Mouse (Mus musculus) lung, postnatal 0 days (tissue): Measurements from ENCODE around the gene Syce3. TPM values are rescaled to one million over a fixed set of nuclear protein-coding genes. Genes with fewer than 3 reads are reported as not detected.

Experiments
- ATAC-seq: fragments of 200-750 bp; cut with Nextera tagmentation; 2 replicates; pipeline ENCODE4 v1.8.0; 2017; ENCODE audit warnings: moderate library complexity
- DNase-seq: peaks from one replicate; pipeline ENCODE4 v3.0.0-alpha.2; 2016; ENCODE audit warnings: low spot score
- H3K27ac ChIP-seq: fragments of 300-500 bp; sonication (generic); 2 replicates; pipeline ENCODE4 v1.5.1; 2014; ENCODE audit warnings: antibody characterized with exemption, mild to moderate bottlenecking, low read length, mixed read lengths
- H3K27me3 ChIP-seq: fragments of 300-500 bp; sonication (generic); replicated peaks from 2 replicates; pipeline ENCODE4 v1.6.1; 2014; ENCODE audit warnings: low read length, mixed read lengths; ENCODE audit not compliant: insufficient read depth
- H3K36me3 ChIP-seq: fragments of 300-500 bp; sonication (generic); 2 replicates; pipeline ENCODE4 v1.6.1; 2014; ENCODE audit warnings: low read length, mixed read lengths; ENCODE audit not compliant: insufficient read depth
- H3K4me1 ChIP-seq: fragments of 300-500 bp; sonication (generic); 2 replicates; pipeline ENCODE4 v1.6.1; 2014; ENCODE audit warnings: antibody characterized with exemption, low read depth, low read length, mixed read lengths; ENCODE audit not compliant: insufficient read depth
- H3K4me2 ChIP-seq: fragments of 300-500 bp; sonication (generic); replicated peaks from 2 replicates; pipeline ENCODE4 v1.6.1; 2014; ENCODE audit warnings: low read depth, mild to moderate bottlenecking, low read length, moderate library complexity, mixed read lengths
- H3K4me3 ChIP-seq: fragments of 300-500 bp; sonication (generic); 2 replicates; pipeline ENCODE4 v1.5.1; 2014; ENCODE audit warnings: low read depth, low read length
- H3K9ac ChIP-seq: fragments of 300-500 bp; sonication (generic); replicated peaks from 2 replicates; pipeline ENCODE4 v1.6.1; 2014; ENCODE audit warnings: low read depth, mild to moderate bottlenecking
- H3K9me3 ChIP-seq: fragments of 300-500 bp; sonication (generic); 2 replicates; pipeline ENCODE4 v1.6.1; 2016; ENCODE audit warnings: low read length, mixed read lengths
- CTCF ChIP-seq: IDR thresholded peaks from 2 replicates; pipeline ENCODE4 v1.5.1; 2016; ENCODE audit warnings: antibody characterized with exemption, mild to moderate bottlenecking
- EP300 ChIP-seq: IDR thresholded peaks from 2 replicates; pipeline ENCODE4 v1.6.1; 2016; ENCODE audit warnings: antibody characterized with exemption, mild to moderate bottlenecking, control low read depth
- WGBS: fragments of 180-500 bp; shearing (Covaris S2); extraction: QIAGEN DNeasy Blood & Tissue Kit; methylation state at CpG from one replicate; pipeline ENCODE4 v1.1.7; 2014; 5-methylcytosine and 5-hydroxymethylcytosine counted together
- polyA plus RNA-seq: library from polyadenylated mRNA; unstranded; fragments of >200 nt; fragmentation: Nextera tagmentation; extraction: Ambion mirVana; gene quantifications from 2 replicates; pipeline ENCODE4 v1.2.1, GENCODE M21; 2015

The Syce3 gene
- polyA plus RNA-seq, 1 experiment from 2014 or later = not detected

DNA sequence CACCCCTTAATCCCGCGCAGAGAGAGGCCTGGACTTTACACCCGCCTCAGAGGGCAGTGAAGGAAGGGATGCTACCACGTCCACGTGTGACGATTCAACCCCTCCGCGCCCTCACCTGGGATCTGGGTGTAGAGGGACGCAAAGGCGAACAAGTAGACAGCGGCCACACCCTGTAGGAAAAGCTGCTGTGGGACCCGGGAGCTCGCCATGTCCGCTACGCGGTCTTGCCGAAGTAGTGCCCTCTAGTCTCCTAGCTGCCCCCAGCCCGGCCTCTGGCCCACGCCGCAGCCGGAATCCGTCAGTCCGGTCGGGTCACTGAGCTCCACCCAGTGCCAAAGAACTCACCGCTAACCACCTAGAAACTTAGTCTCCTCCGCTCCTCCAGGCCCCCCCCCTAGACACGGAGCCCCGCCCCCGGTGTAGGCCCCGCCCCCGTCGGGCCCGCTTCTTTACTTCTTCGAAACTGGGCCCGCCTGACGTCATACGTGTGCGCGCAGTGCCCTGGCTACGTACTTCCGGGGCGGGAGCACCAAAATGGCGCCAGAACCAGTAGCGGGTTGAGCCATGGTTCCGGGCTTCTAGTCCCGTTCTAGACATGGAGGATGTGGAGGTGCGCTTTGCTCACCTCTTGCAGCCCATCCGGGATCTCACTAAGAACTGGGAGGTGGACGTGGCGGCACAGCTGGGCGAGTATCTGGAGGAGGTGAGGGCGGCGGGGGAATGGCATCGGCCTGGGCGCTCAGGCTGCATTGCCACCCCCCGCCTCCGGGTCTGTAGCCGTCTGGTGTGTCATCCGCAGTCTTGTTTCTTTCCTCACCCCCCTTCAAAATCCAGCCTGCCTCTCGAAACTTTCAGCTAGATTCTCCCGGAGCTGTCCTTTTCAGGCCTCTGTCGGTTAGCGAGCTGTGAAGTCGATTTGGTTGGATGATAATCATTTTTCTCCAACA is 54.8 kb downstream of the Syce3 start, which contains the start of the genes Lmf2 and Ncaph2:
Gene Lmf2, minus strand, starts transcription at position 419 of the 947 bp plus-strand sequence.
Gene Ncaph2, plus strand, starts transcription at position 479 of the 947 bp plus-strand sequence.
- Histone ChIP-seq H3K27me3 (no peaks in the 10 kb centered on the region), H3K4me2 (peak within 1 kb of the TSS; percentile 79), H3K9me3 (no peaks in the 10 kb centered on the region), H3K9ac (peak within 1 kb of the TSS; percentile 72), H3K4me1 (peaks cover 5% of the 10 kb centered on the region; the same call in 1 of the 2 replicates), H3K4me3 (peak within 1 kb of the TSS; percentile 84), H3K27ac (peak within 1 kb of the TSS; percentile 92), H3K36me3 (peaks cover 16% of the 10 kb centered on the region; the same call in 1 of the 2 replicates)
- under 1% methylated on average over 62 of the region's 64 CpGs for WGBS
- peak; percentile 97 for DNase-seq
- ATAC-seq = peak; percentile 95
- TF ChIP-seq CTCF = 0 out of 2 replicates have a peak, but pooled peaks have one; percentile 2
- TF ChIP-seq EP300 = no peak

DNA sequence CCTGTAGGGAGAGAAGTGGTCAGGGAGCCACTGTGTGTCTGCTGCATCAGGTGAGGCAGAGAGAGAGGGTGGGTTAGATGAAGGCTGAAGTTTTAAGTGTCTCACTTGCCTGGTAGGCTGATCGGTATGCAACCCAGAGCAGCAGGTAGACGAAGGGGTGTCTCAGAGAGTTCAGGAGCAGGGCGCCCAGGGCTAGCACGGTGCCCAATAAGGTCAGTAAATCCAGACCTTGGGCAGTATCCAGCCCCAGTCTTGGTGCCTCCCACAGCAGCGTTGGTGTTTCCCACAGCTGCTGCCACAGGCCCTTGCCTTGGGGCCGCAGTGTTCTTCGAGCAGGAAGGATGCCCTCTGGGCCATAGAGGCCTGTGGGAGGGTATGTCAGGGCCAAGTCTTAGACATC is 55.8 kb downstream of the Syce3 start:
- Histone ChIP-seq H3K36me3 (peaks cover 16% of the 10 kb centered on the region), H3K9ac (peak overlapping the region; percentile 72), H3K4me1 (peaks cover 5% of the 10 kb centered on the region; the same call in 1 of the 2 replicates), H3K4me3 (peak overlapping the region; percentile 84; the same call in 1 of the 2 replicates), H3K4me2 (peak overlapping the region; percentile 71), H3K27me3 (no peaks in the 10 kb centered on the region), H3K27ac (peak overlapping the region; percentile 78; the same call in 1 of the 2 replicates), H3K9me3 (no peaks in the 10 kb centered on the region)
- WGBS = 73% methylated on average over 7 of the region's 7 CpGs
- DNase-seq (no peak), ATAC-seq (no peak)
- TF ChIP-seq EP300 (no peak), CTCF (no peak)

DNA sequence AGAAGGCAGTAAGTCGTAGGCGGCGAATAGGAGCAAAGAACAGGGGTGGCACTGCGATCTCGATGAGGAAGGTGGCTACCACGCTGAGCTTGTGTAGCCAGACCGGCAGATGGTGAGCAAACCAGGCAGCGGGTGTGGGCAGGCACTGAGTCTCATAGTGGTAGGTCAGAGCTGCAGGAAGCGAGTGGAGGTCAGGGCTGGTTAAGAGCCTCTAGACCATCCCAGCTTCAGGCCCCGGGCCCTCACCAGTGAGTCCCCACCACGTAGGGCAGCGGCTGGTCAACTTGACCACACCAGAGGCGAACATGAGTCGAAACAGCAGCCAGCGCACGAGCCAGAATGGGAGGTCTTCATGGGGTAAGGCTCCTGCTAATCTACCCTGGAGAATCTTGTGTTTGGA is 56.5 kb downstream of the Syce3 start:
- 92% methylated on average over 16 of the region's 16 CpGs for WGBS
- H3K27ac ChIP-seq = no peak overlapping the region
- ATAC-seq (no peak), DNase-seq (no peak)
- H3K4me1 ChIP-seq = peaks cover 5% of the 10 kb centered on the region; the same call in 1 of the 2 replicates
- H3K27me3 ChIP-seq = no peaks in the 10 kb centered on the region
- H3K36me3 ChIP-seq = peaks cover 16% of the 10 kb centered on the region
- no peak overlapping the region; the same call in 1 of the 2 replicates for H3K9ac ChIP-seq
- no peak overlapping the region for H3K4me3 ChIP-seq
- H3K9me3 ChIP-seq = no peaks in the 10 kb centered on the region
- no peak overlapping the region for H3K4me2 ChIP-seq
- no peak for TF ChIP-seq EP300
- no peak for TF ChIP-seq CTCF

DNA sequence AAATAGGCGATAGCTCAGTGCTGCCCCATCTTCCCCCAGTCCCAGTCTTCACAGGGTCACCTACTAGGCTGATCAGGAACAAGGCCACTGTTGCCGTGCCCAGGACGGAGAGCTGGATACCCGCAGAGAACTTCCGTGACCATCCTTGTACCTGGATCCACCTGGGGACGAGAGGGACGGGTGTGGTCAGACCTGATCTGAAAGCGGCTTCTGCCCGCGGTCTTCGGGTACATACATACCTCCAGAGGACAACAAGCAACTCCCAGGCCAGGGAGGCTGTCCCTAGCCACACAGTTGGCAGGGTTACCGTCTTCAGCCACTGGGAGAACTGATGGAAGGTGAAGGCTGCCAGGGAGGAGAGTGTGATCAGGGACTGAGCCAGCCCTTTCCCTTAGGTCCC is 57.5 kb downstream of the Syce3 start:
- no peaks in the 10 kb centered on the region for H3K9me3 ChIP-seq
- no peak overlapping the region for H3K4me3 ChIP-seq
- H3K4me1 ChIP-seq = peaks cover 5% of the 10 kb centered on the region; the same call in 1 of the 2 replicates
- no peak overlapping the region for H3K27ac ChIP-seq
- peaks cover 16% of the 10 kb centered on the region for H3K36me3 ChIP-seq
- no peak overlapping the region for H3K9ac ChIP-seq
- ATAC-seq (no peak), DNase-seq (no peak)
- H3K27me3 ChIP-seq = no peaks in the 10 kb centered on the region
- 96% methylated on average over 12 of the region's 12 CpGs for WGBS
- no peak overlapping the region for H3K4me2 ChIP-seq
- TF ChIP-seq CTCF (no peak), EP300 (no peak)

DNA sequence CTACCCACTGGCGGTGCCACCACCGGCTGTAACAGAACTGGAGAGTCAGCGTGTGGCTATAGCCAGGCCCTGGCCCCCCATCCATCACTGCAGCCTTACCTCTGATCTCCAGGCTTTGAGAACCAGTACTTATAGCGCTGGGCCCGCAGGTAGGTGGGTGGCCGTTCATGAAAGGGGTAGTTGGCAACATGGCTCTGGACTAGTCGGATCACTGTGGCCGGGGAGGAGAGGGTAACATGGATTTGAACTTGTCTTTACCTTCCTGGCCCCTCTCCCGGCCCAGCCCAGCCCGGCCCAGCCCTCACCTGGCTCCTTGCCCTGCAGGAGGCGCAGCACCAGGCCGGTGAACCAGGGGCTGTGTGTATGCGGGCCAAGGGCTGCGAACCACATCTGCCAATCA is 58.2 kb downstream of the Syce3 start:
- Histone ChIP-seq H3K4me2 (no peak overlapping the region), H3K9me3 (no peaks in the 10 kb centered on the region), H3K36me3 (peaks cover 16% of the 10 kb centered on the region), H3K27ac (no peak overlapping the region), H3K27me3 (no peaks in the 10 kb centered on the region), H3K4me1 (peaks cover 2% of the 10 kb centered on the region; the same call in 1 of the 2 replicates), H3K4me3 (no peak overlapping the region), H3K9ac (no peak overlapping the region)
- ATAC-seq (no peak), DNase-seq (no peak)
- WGBS = 92% methylated on average over 14 of the region's 14 CpGs
- TF ChIP-seq EP300 (no peak), CTCF (no peak)

DNA sequence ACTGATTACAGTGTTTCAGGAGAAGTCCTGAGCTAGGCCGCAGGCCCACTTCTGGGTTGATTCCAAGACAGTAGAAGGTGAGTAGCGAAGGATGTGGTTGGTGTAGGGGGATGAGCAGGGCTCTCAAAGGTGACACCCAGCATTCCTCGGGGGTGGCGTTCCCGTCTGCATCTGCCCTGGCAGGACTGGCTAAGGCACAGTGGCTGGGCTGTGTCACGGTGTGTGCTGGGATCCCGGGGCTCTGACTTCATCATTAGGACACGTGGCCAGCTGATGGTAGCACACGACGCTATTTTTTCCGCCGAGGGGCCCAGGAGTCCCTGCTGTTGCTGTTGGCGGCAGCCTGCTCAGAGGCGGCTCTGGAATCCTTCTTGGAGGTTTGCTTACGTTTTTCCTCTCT is 59.0 kb downstream of the Syce3 start:
- Histone ChIP-seq H3K9ac (no peak overlapping the region), H3K4me2 (no peak overlapping the region), H3K9me3 (no peaks in the 10 kb centered on the region), H3K27me3 (no peaks in the 10 kb centered on the region), H3K4me1 (no peaks in the 10 kb centered on the region; the same call in 1 of the 2 replicates), H3K4me3 (no peak overlapping the region), H3K27ac (peak overlapping the region; percentile 43; the same call in 1 of the 2 replicates), H3K36me3 (peaks cover 16% of the 10 kb centered on the region)
- no peak for ATAC-seq
- WGBS = 86% methylated on average over 15 of the region's 15 CpGs
- no peak for DNase-seq
- TF ChIP-seq CTCF (no peak), EP300 (no peak)
